Mouse (Mus musculus) mesoderm, embryonic 11.5 days (tissue): ENCODE measurements at regions not wholly inside any gene's neighbourhood (a gene's known extent, or its start where the extent isn't known, plus 50 kb on each side); places are given as distances from the start of the nearest gene placed in this dataset.

Source experiments
- DNase-seq: peaks from one replicate; pipeline ENCODE4 v3.0.0-alpha.2; 2012; ENCODE audit warnings: low read depth, low spot score

DNA sequence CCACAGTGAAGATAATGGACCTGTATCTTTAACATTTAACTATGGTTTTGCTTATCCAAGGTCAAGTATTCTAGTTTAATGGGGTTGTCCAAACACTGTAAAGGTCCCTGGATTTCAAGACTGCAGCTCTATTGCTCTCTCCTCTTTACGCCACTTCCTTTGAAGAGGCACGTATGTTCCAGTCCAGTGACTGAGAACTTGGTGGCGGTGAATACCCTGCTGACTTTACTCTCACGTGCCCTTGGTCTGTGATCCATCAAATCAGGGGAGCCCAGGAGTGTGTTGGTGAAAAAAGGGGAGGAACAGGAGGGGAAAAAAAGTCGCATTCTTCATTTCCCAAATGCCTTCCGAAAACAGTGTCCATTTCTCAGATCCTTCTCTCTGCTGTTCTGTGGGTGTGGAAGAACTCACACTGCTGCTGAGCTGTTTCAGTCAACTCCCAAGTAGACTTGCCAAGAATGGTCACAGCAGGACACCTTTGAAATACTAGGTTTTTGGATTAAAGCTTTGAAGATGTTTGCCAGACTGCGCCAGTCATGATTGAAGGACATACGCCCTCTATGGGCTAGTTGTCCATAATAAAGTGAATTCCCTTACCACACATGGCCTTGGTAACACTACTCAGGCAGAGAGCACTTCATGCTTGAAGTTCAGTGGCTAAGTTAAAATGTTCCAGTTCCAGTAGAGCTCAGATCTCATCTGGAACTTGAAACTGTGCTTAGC is 136.1 kb upstream of the Cdkn2b start:
- no peak for DNase-seq

GRCm38 (mm10) chr4:89446156-89446716 is 135.4 kb upstream of the Cdkn2b start:
- no peak for DNase-seq

- no peak for DNase-seq
Measured at GRCm38 (mm10) chr4:89445214-89446155, 134.6 kb upstream of the Cdkn2b start.

DNA sequence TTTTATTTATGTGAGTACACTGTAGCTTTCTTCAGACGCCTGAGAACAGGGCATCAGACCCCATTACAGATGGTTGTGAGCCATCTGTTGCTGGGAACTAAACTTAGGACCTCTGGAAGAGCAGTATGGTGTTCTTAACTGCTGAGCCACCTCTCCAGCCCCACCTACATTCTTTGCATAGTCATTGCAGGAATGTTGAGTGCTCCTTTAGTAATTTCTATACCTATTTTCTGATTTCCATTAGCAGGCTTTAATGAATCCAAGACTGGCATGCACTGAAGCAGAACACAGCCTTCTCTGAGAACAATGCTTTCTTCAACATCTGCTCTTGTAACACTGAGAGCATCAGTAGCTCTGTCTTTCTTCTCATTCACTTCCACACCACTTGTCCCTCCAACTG is 131.7 kb upstream of the Cdkn2b start:
- no peak for DNase-seq

DNA sequence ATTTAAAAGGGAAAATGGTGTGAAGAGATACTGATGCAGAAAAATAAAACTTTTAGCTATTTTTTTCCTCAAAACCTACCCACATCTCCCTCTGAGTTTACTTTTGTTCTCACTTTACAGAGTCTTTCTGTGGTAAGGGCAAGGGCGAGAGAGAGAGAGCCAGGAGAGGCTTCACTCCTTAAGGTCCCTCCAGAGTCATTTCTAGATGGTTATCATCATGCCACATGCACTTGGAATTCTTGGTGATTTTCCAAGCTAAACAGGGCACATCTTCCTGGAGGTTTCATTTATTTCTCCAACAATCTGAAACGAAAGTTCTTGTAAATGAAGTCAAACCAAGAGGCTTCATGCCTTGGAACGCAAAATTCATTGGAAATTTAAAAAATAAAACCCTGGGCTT is 130.0 kb upstream of the Cdkn2b start:
- DNase-seq: no peak

DNA sequence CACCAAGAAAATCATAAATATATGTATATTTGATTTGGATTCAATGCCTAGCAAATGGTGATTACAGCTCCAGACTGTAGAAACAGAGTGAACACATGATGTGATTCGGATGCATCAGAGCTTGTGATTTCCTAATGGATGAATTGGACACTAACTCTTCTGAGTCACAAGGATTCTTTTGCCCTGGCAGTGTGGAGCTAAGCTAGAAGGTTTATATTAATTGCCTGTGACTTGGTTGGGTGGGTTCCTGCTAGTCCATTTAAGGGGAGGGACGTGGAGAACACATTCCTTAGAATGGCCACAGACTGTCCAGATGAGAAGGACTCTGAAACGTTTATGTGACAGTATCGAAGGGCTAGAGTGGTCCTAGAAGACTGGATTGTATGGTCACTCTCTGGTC is 129.5 kb upstream of the Cdkn2b start:
- no peak for DNase-seq

- no peak for DNase-seq
Measured at GRCm38 (mm10) chr4:89438665-89439064, 127.8 kb upstream of the Cdkn2b start.

DNA sequence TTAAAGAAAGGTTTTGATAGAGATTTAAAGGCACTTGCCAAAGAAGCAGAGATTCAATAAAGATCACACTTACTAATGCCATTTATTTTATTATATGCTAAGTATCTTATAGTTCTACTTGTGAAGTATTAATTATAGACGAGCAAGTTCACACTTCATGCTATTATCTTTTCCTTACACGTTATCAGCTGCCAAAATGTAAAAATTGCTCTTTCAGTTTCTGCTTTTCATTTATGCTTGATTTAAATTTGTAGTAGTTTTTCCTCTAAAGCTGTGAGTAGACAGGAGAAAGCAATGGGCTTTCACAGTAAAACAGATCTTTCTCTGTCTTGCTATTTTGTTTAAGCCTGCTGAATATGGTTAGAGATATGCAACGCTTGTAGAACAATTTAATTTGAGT is 125.9 kb upstream of the Cdkn2b start:
- DNase-seq: no peak

GRCm38 (mm10) chr4:89434152-89434551 is 123.3 kb upstream of the Cdkn2b start:
- no peak for DNase-seq

GRCm38 (mm10) chr4:89433528-89433927 is 122.7 kb upstream of the Cdkn2b start:
- DNase-seq: no peak

- DNase-seq: no peak
Measured at GRCm38 (mm10) chr4:89431520-89431919, 120.7 kb upstream of the Cdkn2b start.

GRCm38 (mm10) chr4:89428465-89428864 is 117.6 kb upstream of the Cdkn2b start:
- DNase-seq: no peak

- peak; percentile 54 for DNase-seq
Measured at GRCm38 (mm10) chr4:89427345-89428293, 116.8 kb upstream of the Cdkn2b start.

GRCm38 (mm10) chr4:89425916-89426315 is 115.1 kb upstream of the Cdkn2b start:
- DNase-seq: no peak

DNA sequence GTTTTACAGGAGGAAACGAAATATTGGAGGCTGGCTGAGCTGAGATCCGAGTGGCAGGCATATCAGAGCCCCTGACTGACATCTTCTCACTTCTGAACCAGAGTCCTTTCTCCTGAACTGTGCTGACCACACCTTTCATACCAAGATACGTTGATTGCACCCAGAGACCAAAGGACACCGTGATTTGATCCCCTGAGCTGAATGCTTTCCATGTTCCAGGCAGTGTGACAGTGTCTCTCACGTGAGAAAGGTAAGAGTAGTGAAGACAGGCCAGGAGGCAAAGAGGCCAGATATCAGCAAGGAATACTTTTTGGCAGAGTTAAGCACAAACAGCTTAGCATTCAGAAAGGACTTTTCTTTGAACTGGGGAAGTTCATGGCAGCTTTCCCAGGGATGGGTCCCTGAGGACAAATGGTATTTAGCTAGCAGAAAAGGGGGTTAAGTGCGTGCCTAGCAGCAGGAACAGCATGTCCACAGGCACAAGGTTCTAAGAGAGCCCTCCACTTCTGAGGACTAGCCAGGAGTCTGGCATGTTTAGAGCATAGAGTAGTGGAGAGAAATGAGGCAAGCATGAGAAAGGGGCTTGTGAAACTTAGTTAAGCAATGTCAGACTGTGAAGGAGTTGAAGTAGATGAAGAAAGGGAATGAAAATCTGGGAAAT is 111.0 kb upstream of the Cdkn2b start:
- no peak for DNase-seq

GRCm38 (mm10) chr4:89420868-89421267 is 110.0 kb upstream of the Cdkn2b start:
- DNase-seq: no peak

DNA sequence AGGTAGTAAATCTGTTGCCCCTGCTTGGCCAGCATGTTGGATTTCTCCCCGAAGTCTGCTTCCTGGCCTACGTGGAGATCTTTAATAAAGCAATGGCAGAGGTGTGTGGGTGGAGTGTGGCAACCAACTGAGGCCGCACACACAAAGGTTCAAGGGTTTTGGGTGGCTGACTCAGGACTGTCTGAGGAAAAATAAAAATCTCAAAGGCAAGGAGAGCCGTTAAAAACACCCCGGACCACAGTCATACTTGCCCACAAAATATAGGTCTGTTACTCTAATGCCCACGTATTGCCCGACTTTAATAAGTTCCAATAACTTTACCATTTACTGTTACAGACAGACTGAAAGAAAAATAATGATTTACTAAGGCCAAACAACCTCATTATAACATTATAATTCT is 108.7 kb upstream of the Cdkn2b start:
- DNase-seq: no peak

GRCm38 (mm10) chr4:89405624-89406167 is 94.9 kb upstream of the Cdkn2b start:
- no peak for DNase-seq

DNA sequence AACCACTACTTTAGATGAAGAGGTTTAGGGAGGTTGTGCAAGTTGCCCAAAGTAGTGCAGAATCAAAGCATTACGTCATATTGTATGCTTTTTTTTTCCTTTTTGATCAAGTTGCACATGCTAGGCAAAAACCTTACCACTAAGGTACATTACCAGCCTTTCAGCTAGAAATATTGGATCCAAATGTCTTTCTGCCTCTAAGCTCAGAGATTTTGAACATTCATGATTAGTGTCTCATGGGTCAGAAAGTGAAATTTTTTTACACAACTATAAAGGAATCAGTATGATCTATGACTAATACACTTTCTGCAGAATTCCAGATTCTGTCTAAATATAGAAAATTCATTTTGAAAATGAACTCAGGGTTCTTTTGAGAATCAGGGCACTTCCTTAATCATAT is 92.3 kb upstream of the Cdkn2b start:
- no peak for DNase-seq

DNA sequence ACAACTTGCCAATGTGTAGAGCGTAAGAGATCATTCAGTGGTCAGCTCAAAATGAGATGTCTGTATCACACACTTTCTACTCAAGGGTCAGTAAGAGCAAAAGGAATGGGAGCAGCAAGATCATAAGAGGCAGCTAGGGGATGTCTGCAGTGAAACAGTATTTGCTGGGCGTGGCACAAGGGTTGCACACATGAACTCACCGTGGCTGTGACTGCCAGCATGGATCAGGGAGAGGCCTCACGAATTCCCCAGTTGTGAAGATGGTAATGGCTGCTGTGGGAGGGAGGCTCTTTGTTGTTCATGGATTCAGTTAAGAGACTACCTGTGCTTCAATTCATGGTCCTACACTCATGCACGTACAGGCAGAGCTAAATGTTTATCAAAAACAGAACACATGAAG is 91.5 kb upstream of the Cdkn2b start:
- DNase-seq: no peak

DNA sequence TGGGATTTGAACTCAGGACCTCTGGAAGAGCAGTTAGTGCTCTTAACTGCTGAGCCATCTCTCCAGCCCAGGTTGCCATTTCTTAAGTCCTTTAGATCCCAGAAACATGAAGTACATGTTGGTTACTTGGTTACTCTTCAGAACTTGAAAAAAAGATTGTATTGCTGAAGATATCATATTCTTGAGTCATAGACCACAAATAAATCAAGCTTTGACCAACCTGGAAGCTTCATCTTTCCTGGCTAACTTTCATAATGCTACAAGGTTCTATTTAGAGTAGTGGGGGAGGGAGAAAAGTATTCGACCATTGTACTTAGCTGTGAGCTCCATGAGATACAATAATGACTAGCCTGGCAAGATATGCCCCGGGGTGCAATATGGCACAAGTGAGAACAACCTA is 90.9 kb upstream of the Cdkn2b start:
- no peak for DNase-seq
